ENCODE assay signal across 23 mouse cellular contexts in the genomic region with DNA sequence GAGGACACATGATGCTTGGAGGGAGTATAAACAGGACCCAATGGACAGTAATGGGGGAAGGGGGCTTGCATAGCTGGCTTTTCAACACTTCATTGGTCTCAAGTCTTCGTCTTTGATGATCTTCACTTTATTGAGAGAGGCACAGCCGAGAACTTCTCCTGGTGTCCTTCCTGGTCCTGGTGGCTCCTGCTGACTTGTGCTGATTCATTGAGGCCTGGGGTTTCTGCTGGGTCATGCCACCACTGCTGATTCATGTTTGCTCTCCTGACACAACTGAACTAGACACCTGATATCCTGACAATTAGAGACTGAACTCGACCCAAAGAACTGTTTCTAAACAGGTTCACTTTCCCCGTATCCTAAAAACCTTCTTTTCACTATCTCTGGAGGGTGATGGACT. TPM values are rescaled to one million over a fixed set of nuclear protein-coding genes. Genes with fewer than 3 reads are reported as not detected.
DNase-seq lines count a peak whose midpoint lies in the region; ATAC-seq and TF ChIP-seq lines count a peak whose summit lies in the region.
"Had no signal": no experiment of that assay in that cellular context is flagged by ENCODE, and none has a peak within 500 bp of the region (broad histone marks: within the 10 kb centered on the region; RNA-seq: fewer than 3 reads in every experiment).

No protein-coding gene starts in this region.

- TF ChIP-seq EP300 in liver, postnatal 0 days (IDR thresholded peaks at IDR 0.05; ENCODE audit: low read depth), result no peak; the same call in 1 of the 2 replicates

- H3K9me3 ChIP-seq in liver, embryonic 11.5 days (ENCODE audit: control insufficient read depth, low read length), result no peaks in the 10 kb centered on the region
- H3K9me3 ChIP-seq in liver, postnatal 0 days (ENCODE audit: low read length), result no peaks in the 10 kb centered on the region
- no peaks in the 10 kb centered on the region for H3K9me3 ChIP-seq in kidney, embryonic 14.5 days (ENCODE audit: control insufficient read depth, low read length)
- no peaks in the 10 kb centered on the region for H3K9me3 ChIP-seq in forebrain, embryonic 14.5 days (replicated peaks; ENCODE audit: control insufficient read depth, low read length)
- H3K9me3 ChIP-seq: embryonic facial prominence, embryonic 13.5 days; hindbrain, embryonic 13.5 days; limb, embryonic 15.5 days; midbrain, embryonic 13.5 days had no signal

- no peak overlapping the region for H3K9ac ChIP-seq in liver, embryonic 11.5 days (ENCODE audit: low read depth, low read length)
- H3K9ac ChIP-seq in liver, postnatal 0 days (replicated peaks), result no peak overlapping the region
- no peak overlapping the region for H3K9ac ChIP-seq in kidney, embryonic 14.5 days (ENCODE audit: low read depth, low read length)
- H3K9ac ChIP-seq in forebrain, embryonic 14.5 days (ENCODE audit: low read length), result no peak overlapping the region
- H3K9ac ChIP-seq: embryonic facial prominence, embryonic 13.5 days; hindbrain, embryonic 13.5 days; limb, embryonic 15.5 days; midbrain, embryonic 13.5 days had no signal

- no peak overlapping the region for H3K4me3 ChIP-seq in liver, embryonic 11.5 days (ENCODE audit: low read depth, low read length)
- no peak overlapping the region for H3K4me3 ChIP-seq in liver, postnatal 0 days (ENCODE audit: low read depth, low read length)
- no peak overlapping the region for H3K4me3 ChIP-seq in kidney, embryonic 14.5 days (ENCODE audit: low read length)
- H3K4me3 ChIP-seq in forebrain, embryonic 14.5 days (ENCODE audit: low read depth, low read length), result no peak overlapping the region
- H3K4me3 ChIP-seq: embryonic facial prominence, embryonic 13.5 days; hindbrain, embryonic 13.5 days; limb, embryonic 15.5 days; midbrain, embryonic 13.5 days had no signal

- 64% methylated on average over 4 of the region's 4 CpGs for WGBS in liver, embryonic 11.5 days
- WGBS in liver, postnatal 0 days (ENCODE audit: insufficient replicate concordance), result 68% methylated on average over 4 of the region's 4 CpGs
- 46% methylated on average over 4 of the region's 4 CpGs for WGBS in kidney, embryonic 14.5 days
- whole genome bisulfite sequencing in forebrain, embryonic 14.5 days, result 84% methylated on average over 4 of the region's 4 CpGs

- ATAC-seq in liver, embryonic 11.5 days (replicated peaks; ENCODE audit: low FRiP score), result no peak
- no peak for ATAC-seq in liver, postnatal 0 days
- ATAC-seq in kidney, embryonic 14.5 days (ENCODE audit: low FRiP score, low TSS enrichment), result no peak
- no peak for ATAC-seq in forebrain, embryonic 14.5 days
- ATAC-seq: lung, postnatal 0 days; midbrain, embryonic 13.5 days; Patski had no signal

- DNase-seq in spleen, adult 12 weeks (ENCODE audit: low spot score), result peak; percentile 73
- DNase-seq in spleen, postnatal 4 days (ENCODE audit: low spot score in 2 of 2), result no peak
- peak; percentile 84 for DNase-seq in c-Kit-negative CD71-positive TER-119-positive erythroid progenitor cells, embryonic 14.5 days (ENCODE audit: low read depth, low spot score)
- no peak for DNase-seq in liver, embryonic 11.5 days (ENCODE audit: low spot score)
- DNase-seq in liver, postnatal 0 days, result peak; percentile 40
- no peak for DNase-seq in right cerebral cortex, postnatal 25 days
- no peak for DNase-seq in forebrain, embryonic 14.5 days (ENCODE audit: low spot score)
- DNase-seq: cerebellum, adult 11-12 months; cerebellum, postnatal 14 days; gastrocnemius, postnatal 36 days; kidney, adult 11 months; kidney, postnatal 10 days; left cerebral cortex, postnatal 4 days; spleen, adult 18-20 months; thymus, postnatal 14 days had no signal

- peak overlapping the region; percentile 54; the same call in 1 of the 2 replicates for H3K27ac ChIP-seq in liver, embryonic 11.5 days (ENCODE audit: low read depth, low read length)
- peak overlapping the region; percentile 31; the same call in 1 of the 2 replicates for H3K27ac ChIP-seq in liver, postnatal 0 days (ENCODE audit: low read depth)
- no peak overlapping the region for H3K27ac ChIP-seq in kidney, embryonic 14.5 days (ENCODE audit: low read depth, low read length)
- no peak overlapping the region for H3K27ac ChIP-seq in forebrain, embryonic 14.5 days (ENCODE audit: low read depth, low read length)
- H3K27ac ChIP-seq: embryonic facial prominence, embryonic 13.5 days; hindbrain, embryonic 13.5 days; limb, embryonic 15.5 days; midbrain, embryonic 13.5 days had no signal

- H3K4me1 ChIP-seq in liver, embryonic 11.5 days (replicated peaks; ENCODE audit: control insufficient read depth, insufficient read depth, low read length), result peaks cover 6% of the 10 kb centered on the region
- H3K4me1 ChIP-seq in liver, postnatal 0 days (ENCODE audit: insufficient read depth), result peaks cover 15% of the 10 kb centered on the region
- H3K4me1 ChIP-seq in kidney, embryonic 14.5 days (ENCODE audit: control insufficient read depth, insufficient read depth, low read length), result peaks cover 6% of the 10 kb centered on the region; the same call in 1 of the 2 replicates
- H3K4me1 ChIP-seq in forebrain, embryonic 14.5 days (ENCODE audit: control insufficient read depth, insufficient read depth, low read length), result peaks cover 9% of the 10 kb centered on the region

- H3K4me2 ChIP-seq in liver, embryonic 11.5 days, result no peak overlapping the region
- no peak overlapping the region for H3K4me2 ChIP-seq in liver, postnatal 0 days (ENCODE audit: low read depth, low read length)
- H3K4me2 ChIP-seq in kidney, embryonic 14.5 days (replicated peaks; ENCODE audit: low read depth, low read length), result no peak overlapping the region
- no peak overlapping the region for H3K4me2 ChIP-seq in forebrain, embryonic 14.5 days (ENCODE audit: low read length)
- H3K4me2 ChIP-seq: embryonic facial prominence, embryonic 13.5 days; hindbrain, embryonic 13.5 days; limb, embryonic 15.5 days; midbrain, embryonic 13.5 days had no signal

- no peak for TF ChIP-seq CTCF in liver, postnatal 0 days (IDR thresholded peaks at IDR 0.05; ENCODE audit: low read depth)

- H3K27me3 ChIP-seq in liver, embryonic 11.5 days (replicated peaks; ENCODE audit: control insufficient read depth, insufficient read depth, low read length), result 0 out of 2 replicates have a peak, but pooled peaks cover 2% of the 10 kb centered on the region
- H3K27me3 ChIP-seq in liver, postnatal 0 days (ENCODE audit: insufficient read depth, low read length), result no peaks in the 10 kb centered on the region
- H3K27me3 ChIP-seq in kidney, embryonic 14.5 days (ENCODE audit: control insufficient read depth, insufficient read depth, low read length), result no peaks in the 10 kb centered on the region
- H3K27me3 ChIP-seq in forebrain, embryonic 14.5 days (replicated peaks; ENCODE audit: control insufficient read depth, insufficient read depth, low read length), result no peaks in the 10 kb centered on the region
- H3K27me3 ChIP-seq: embryonic facial prominence, embryonic 13.5 days; limb, embryonic 15.5 days; midbrain, embryonic 13.5 days; Patski had no signal

- H3K36me3 ChIP-seq in liver, embryonic 11.5 days (ENCODE audit: control insufficient read depth, insufficient read depth, low read length), result no peaks in the 10 kb centered on the region
- H3K36me3 ChIP-seq in liver, postnatal 0 days (replicated peaks; ENCODE audit: insufficient read depth, low read length), result no peaks in the 10 kb centered on the region
- H3K36me3 ChIP-seq in kidney, embryonic 14.5 days (ENCODE audit: control insufficient read depth, insufficient read depth, low read length), result no peaks in the 10 kb centered on the region
- no peaks in the 10 kb centered on the region for H3K36me3 ChIP-seq in forebrain, embryonic 14.5 days (ENCODE audit: control insufficient read depth, insufficient read depth, low read length)
- H3K36me3 ChIP-seq: embryonic facial prominence, embryonic 13.5 days; hindbrain, embryonic 13.5 days; limb, embryonic 15.5 days; midbrain, embryonic 13.5 days had no signal

RNA-seq across cellular contexts. Expression of a gene that starts 3.9 kb away (rescaled TPM):
- polyA plus RNA-seq in liver, embryonic 11.5 days (2014; fragmentation: Nextera tagmentation; extraction: Ambion mirVana), result 11.3 and 13.1 TPM in 2 replicates
- 2.6 and 2.7 TPM in 2 replicates for polyA plus RNA-seq in liver, postnatal 0 days (2015; fragmentation: Nextera tagmentation; extraction: Ambion mirVana)
- polyA plus RNA-seq in kidney, embryonic 14.5 days (2014; fragmentation: Nextera tagmentation; extraction: Ambion mirVana), result 15.5 and 21.2 TPM in 2 replicates
- 23.9 and 30.7 TPM in 2 replicates for polyA plus RNA-seq in forebrain, embryonic 14.5 days (2014; fragmentation: Nextera tagmentation; extraction: Ambion mirVana)

RNA-seq across cellular contexts. Expression of a gene that starts 33.4 kb away (rescaled TPM):
- 13.0 and 16.8 TPM in 2 replicates for polyA plus RNA-seq in liver, embryonic 11.5 days (2014; fragmentation: Nextera tagmentation; extraction: Ambion mirVana)
- polyA plus RNA-seq in liver, postnatal 0 days (2015; fragmentation: Nextera tagmentation; extraction: Ambion mirVana), result 4.2 and 5.4 TPM in 2 replicates
- 14.4 and 19.2 TPM in 2 replicates for polyA plus RNA-seq in kidney, embryonic 14.5 days (2014; fragmentation: Nextera tagmentation; extraction: Ambion mirVana)
- polyA plus RNA-seq in forebrain, embryonic 14.5 days (2014; fragmentation: Nextera tagmentation; extraction: Ambion mirVana), result 19.3 and 19.6 TPM in 2 replicates

RNA-seq across cellular contexts. Expression of a gene that starts 43.8 kb away (rescaled TPM):
- polyA plus RNA-seq in liver, embryonic 11.5 days (2014; fragmentation: Nextera tagmentation; extraction: Ambion mirVana), result 0.87 and 1.1 TPM in 2 replicates
- polyA plus RNA-seq in liver, postnatal 0 days (2015; fragmentation: Nextera tagmentation; extraction: Ambion mirVana), result not detected in 2 replicates
- polyA plus RNA-seq in kidney, embryonic 14.5 days (2014; fragmentation: Nextera tagmentation; extraction: Ambion mirVana), result 8.5 and 12.4 TPM in 2 replicates
- 84.4 and 87.4 TPM in 2 replicates for polyA plus RNA-seq in forebrain, embryonic 14.5 days (2014; fragmentation: Nextera tagmentation; extraction: Ambion mirVana)
- polyA plus RNA-seq: heart, postnatal 0 days had no signal

RNA-seq across cellular contexts. Expression of a gene that starts 49.6 kb away (rescaled TPM):
- polyA plus RNA-seq in liver, embryonic 11.5 days (2014; fragmentation: Nextera tagmentation; extraction: Ambion mirVana), result 3.8 and 5.4 TPM in 2 replicates
- polyA plus RNA-seq in liver, postnatal 0 days (2015; fragmentation: Nextera tagmentation; extraction: Ambion mirVana), result 0.07 and 0.38 TPM in 2 replicates
- 26.7 and 34.8 TPM in 2 replicates for polyA plus RNA-seq in kidney, embryonic 14.5 days (2014; fragmentation: Nextera tagmentation; extraction: Ambion mirVana)
- 1.7 and 3.2 TPM in 2 replicates for polyA plus RNA-seq in forebrain, embryonic 14.5 days (2014; fragmentation: Nextera tagmentation; extraction: Ambion mirVana)

Comparison
In these comparisons a context has a peak if more than half of its experiments do, and no peak if none do; other contexts are left out.
1. DNase-seq: peak in spleen, adult 12 weeks (single experiment), c-Kit-negative CD71-positive TER-119-positive erythroid progenitor cells, embryonic 14.5 days (single experiment) and liver, postnatal 0 days (single experiment); none in spleen, postnatal 4 days (0 of 2), liver, embryonic 11.5 days (single experiment), right cerebral cortex, postnatal 25 days (single experiment) and forebrain, embryonic 14.5 days (single experiment).
2. H3K27ac ChIP-seq: peak in liver, embryonic 11.5 days (single experiment) and liver, postnatal 0 days (single experiment); none in kidney, embryonic 14.5 days (single experiment) and forebrain, embryonic 14.5 days (single experiment).